Mouse (Mus musculus): ENCODE results near the gene Fcer1a. TPM values are rescaled to one million over a fixed set of nuclear protein-coding genes. Genes with fewer than 3 reads are reported as not detected.

Fcer1a gene
- polyA plus RNA-seq (2017; shearing (Covaris generic)): not detected

GRCm38 (mm10) chr1:173227081-173227480, at the start of gene Fcer1a:
Gene Fcer1a, minus strand, starts transcription at chr1:173227214.

GRCm38 (mm10) chr1:173265701-173266100, 38.7 kb upstream of the Fcer1a start, which contains the start of gene Olfr418:
Gene Olfr418, plus strand, starts transcription at chr1:173266001.

GRCm38 (mm10) chr1:173212092-173212491, 14.9 kb downstream of the Fcer1a start, which contains the start of gene Olfr1404:
Gene Olfr1404, plus strand, starts transcription at chr1:173212392.

GRCm38 (mm10) chr1:173197508-173197907, 29.5 kb downstream of the Fcer1a start, which contains the start of gene Olfr218:
Gene Olfr218, plus strand, starts transcription at chr1:173197808.

GRCm38 (mm10) chr1:173190540-173190939, 36.5 kb downstream of the Fcer1a start, which contains the start of gene Olfr1406:
Gene Olfr1406, minus strand, starts transcription at chr1:173190640.

Other genes with a start within 250 kb of the Fcer1a start
- not detected for gene Olfr1408, start 89.8 kb downstream of the Fcer1a start, polyA plus RNA-seq (2017; shearing (Covaris generic))
- not detected for gene Olfr1406, start 36.6 kb downstream of the Fcer1a start, polyA plus RNA-seq (2017; shearing (Covaris generic))
- not detected for gene Olfr218, start 29.4 kb downstream of the Fcer1a start, polyA plus RNA-seq (2017; shearing (Covaris generic))
- gene Olfr1404, start 14.8 kb downstream of the Fcer1a start, polyA plus RNA-seq (2017; shearing (Covaris generic)): not detected
- not detected for gene Olfr418, start 38.8 kb upstream of the Fcer1a start, polyA plus RNA-seq (2017; shearing (Covaris generic))
- not detected for gene Mptx2, start 50.6 kb upstream of the Fcer1a start, polyA plus RNA-seq (2017; shearing (Covaris generic))
- gene Ackr1, start 106.5 kb upstream of the Fcer1a start, polyA plus RNA-seq (2017; shearing (Covaris generic)): not detected
- 74.2 TPM for gene Aim2, start 123.7 kb upstream of the Fcer1a start, polyA plus RNA-seq (2017; shearing (Covaris generic))
- not detected for gene Cadm3, start 140.5 kb upstream of the Fcer1a start, polyA plus RNA-seq (2017; shearing (Covaris generic))